Comparison of ENCODE assay signal across 25 mouse cellular contexts in genomic region chr10:109875312-109875830, GRCm38 (mm10).
DNase-seq lines count a peak whose midpoint lies in the region; ATAC-seq and TF ChIP-seq lines count a peak whose summit lies in the region.
"Had no signal": no experiment of that assay in that cellular context is flagged by ENCODE, and none has a peak within 500 bp of the region (broad histone marks: within the 10 kb centered on the region; RNA-seq: fewer than 3 reads in every experiment).

No protein-coding gene starts in this region.

- no peak overlapping the region for H3K27ac ChIP-seq in kidney, embryonic 15.5 days
- H3K27ac ChIP-seq in kidney, postnatal 0 days = no peak overlapping the region
- no peak overlapping the region for H3K27ac ChIP-seq in lung, embryonic 15.5 days
- H3K27ac ChIP-seq in lung, postnatal 0 days (ENCODE audit: low read length) = no peak overlapping the region
- H3K27ac ChIP-seq: embryonic facial prominence, embryonic 10.5 days; embryonic facial prominence, embryonic 12.5 days; forebrain, embryonic 13.5 days had no signal

- TF ChIP-seq CTCF in kidney, postnatal 0 days (IDR thresholded peaks at IDR 0.05; ENCODE audit: low read depth) = no peak
- no peak for TF ChIP-seq CTCF in lung, postnatal 0 days (IDR thresholded peaks at IDR 0.05)

- no peaks in the 10 kb centered on the region for H3K4me1 ChIP-seq in kidney, embryonic 15.5 days
- H3K4me1 ChIP-seq in kidney, postnatal 0 days (replicated peaks; ENCODE audit: insufficient read depth, low read length) = no peaks in the 10 kb centered on the region
- H3K4me1 ChIP-seq in lung, embryonic 15.5 days = no peaks in the 10 kb centered on the region
- no peaks in the 10 kb centered on the region for H3K4me1 ChIP-seq in lung, postnatal 0 days (ENCODE audit: insufficient read depth, low read depth, low read length)
- H3K4me1 ChIP-seq: embryonic facial prominence, embryonic 12.5 days; forebrain, embryonic 13.5 days had no signal

- H3K4me2 ChIP-seq in kidney, embryonic 15.5 days = no peak overlapping the region
- no peak overlapping the region for H3K4me2 ChIP-seq in kidney, postnatal 0 days (ENCODE audit: low read length)
- no peak overlapping the region for H3K4me2 ChIP-seq in lung, embryonic 15.5 days
- H3K4me2 ChIP-seq in lung, postnatal 0 days (replicated peaks; ENCODE audit: low read depth, low read length) = no peak overlapping the region
- H3K4me2 ChIP-seq: embryonic facial prominence, embryonic 12.5 days; forebrain, embryonic 13.5 days had no signal

- no peak overlapping the region for H3K9ac ChIP-seq in kidney, embryonic 15.5 days
- no peak overlapping the region for H3K9ac ChIP-seq in kidney, postnatal 0 days (ENCODE audit: low read depth, low read length)
- H3K9ac ChIP-seq in lung, embryonic 15.5 days = no peak overlapping the region
- H3K9ac ChIP-seq in lung, postnatal 0 days (replicated peaks; ENCODE audit: low read depth) = no peak overlapping the region
- H3K9ac ChIP-seq: embryonic facial prominence, embryonic 12.5 days; forebrain, embryonic 13.5 days had no signal

- no peak for TF ChIP-seq EP300 in lung, postnatal 0 days (IDR thresholded peaks at IDR 0.05)

- H3K4me3 ChIP-seq in kidney, embryonic 15.5 days (replicated peaks) = no peak overlapping the region
- no peak overlapping the region for H3K4me3 ChIP-seq in kidney, postnatal 0 days (replicated peaks; ENCODE audit: low read depth, low read length)
- H3K4me3 ChIP-seq in lung, embryonic 15.5 days = no peak overlapping the region
- H3K4me3 ChIP-seq in lung, postnatal 0 days (ENCODE audit: low read depth, low read length) = no peak overlapping the region
- H3K4me3 ChIP-seq: embryonic facial prominence, embryonic 10.5 days; embryonic facial prominence, embryonic 12.5 days; forebrain, embryonic 13.5 days had no signal

- no peaks in the 10 kb centered on the region for H3K27me3 ChIP-seq in kidney, embryonic 15.5 days
- no peaks in the 10 kb centered on the region for H3K27me3 ChIP-seq in kidney, postnatal 0 days (ENCODE audit: insufficient read depth, low read length)
- no peaks in the 10 kb centered on the region for H3K27me3 ChIP-seq in lung, embryonic 15.5 days
- H3K27me3 ChIP-seq in lung, postnatal 0 days (replicated peaks; ENCODE audit: insufficient read depth, low read length) = no peaks in the 10 kb centered on the region
- H3K27me3 ChIP-seq: CH12.LX; embryonic facial prominence, embryonic 12.5 days; forebrain, embryonic 13.5 days; Patski had no signal

- no peaks in the 10 kb centered on the region for H3K36me3 ChIP-seq in kidney, embryonic 15.5 days
- H3K36me3 ChIP-seq in kidney, postnatal 0 days (ENCODE audit: insufficient read depth, low read length) = no peaks in the 10 kb centered on the region
- no peaks in the 10 kb centered on the region for H3K36me3 ChIP-seq in lung, embryonic 15.5 days
- no peaks in the 10 kb centered on the region for H3K36me3 ChIP-seq in lung, postnatal 0 days (ENCODE audit: insufficient read depth, low read length)
- H3K36me3 ChIP-seq: embryonic facial prominence, embryonic 10.5 days; embryonic facial prominence, embryonic 12.5 days; G1E had no signal

- no peak for DNase-seq in kidney, postnatal 36 days
- peak; percentile 72 for DNase-seq in kidney, postnatal 0 days (ENCODE audit: low spot score)
- no peak for DNase-seq in kidney, postnatal 25 days
- no peak for DNase-seq in lung, postnatal 25 days (ENCODE audit: low spot score)
- DNase-seq in lung, postnatal 0 days (ENCODE audit: low spot score) = peak; percentile 24
- no peak for DNase-seq in lung, postnatal 14 days
- DNase-seq: adrenal gland, adult 8-10 months; adrenal gland, postnatal 14 days; adrenal gland, postnatal 36 days; B cell, adult 2 months; cerebellum, adult 11-12 months; cerebellum, adult 2 months; cerebellum, adult 9-10 months; cerebellum, postnatal 10 days; cerebellum, postnatal 25 days had no signal

- ATAC-seq in kidney, embryonic 15.5 days (replicated peaks; ENCODE audit: low FRiP score) = peak; percentile 58
- no peak for ATAC-seq in kidney, postnatal 0 days (replicated peaks; ENCODE audit: low FRiP score, low read depth)
- ATAC-seq in lung, embryonic 15.5 days (ENCODE audit: borderline replicate concordance, extremely low read depth, low FRiP score, low TSS enrichment) = peak; percentile 94
- no peak; the same call in 1 of the 2 replicates for ATAC-seq in lung, postnatal 0 days
- ATAC-seq: activated CD4-positive, CD25-positive, alpha-beta regulatory T cell, adult 4 months; CD4-positive, CD25-positive, alpha-beta regulatory T cell, adult 4 months; forebrain, embryonic 13.5 days; Patski had no signal

- H3K9me3 ChIP-seq in kidney, embryonic 15.5 days (replicated peaks) = no peaks in the 10 kb centered on the region
- H3K9me3 ChIP-seq in kidney, postnatal 0 days (replicated peaks; ENCODE audit: low read length) = no peaks in the 10 kb centered on the region
- H3K9me3 ChIP-seq in lung, embryonic 15.5 days = no peaks in the 10 kb centered on the region
- H3K9me3 ChIP-seq in lung, postnatal 0 days (ENCODE audit: low read length) = no peaks in the 10 kb centered on the region
- H3K9me3 ChIP-seq: embryonic facial prominence, embryonic 10.5 days; embryonic facial prominence, embryonic 12.5 days; forebrain, embryonic 13.5 days had no signal

Comparison
In these comparisons a context has a peak if more than half of its experiments do, and no peak if none do; other contexts are left out.
1. ATAC-seq: peak in kidney, embryonic 15.5 days (single experiment) and lung, embryonic 15.5 days (single experiment); none in kidney, postnatal 0 days (single experiment) and lung, postnatal 0 days (single experiment).
2. DNase-seq: peak in kidney, postnatal 0 days (single experiment) and lung, postnatal 0 days (single experiment); none in kidney, postnatal 36 days (0 of 2), kidney, postnatal 25 days (0 of 2), lung, postnatal 25 days (single experiment) and lung, postnatal 14 days (single experiment).